Mouse (Mus musculus): ENCODE measurements around the gene Cabin1.

The Cabin1 gene

DNA sequence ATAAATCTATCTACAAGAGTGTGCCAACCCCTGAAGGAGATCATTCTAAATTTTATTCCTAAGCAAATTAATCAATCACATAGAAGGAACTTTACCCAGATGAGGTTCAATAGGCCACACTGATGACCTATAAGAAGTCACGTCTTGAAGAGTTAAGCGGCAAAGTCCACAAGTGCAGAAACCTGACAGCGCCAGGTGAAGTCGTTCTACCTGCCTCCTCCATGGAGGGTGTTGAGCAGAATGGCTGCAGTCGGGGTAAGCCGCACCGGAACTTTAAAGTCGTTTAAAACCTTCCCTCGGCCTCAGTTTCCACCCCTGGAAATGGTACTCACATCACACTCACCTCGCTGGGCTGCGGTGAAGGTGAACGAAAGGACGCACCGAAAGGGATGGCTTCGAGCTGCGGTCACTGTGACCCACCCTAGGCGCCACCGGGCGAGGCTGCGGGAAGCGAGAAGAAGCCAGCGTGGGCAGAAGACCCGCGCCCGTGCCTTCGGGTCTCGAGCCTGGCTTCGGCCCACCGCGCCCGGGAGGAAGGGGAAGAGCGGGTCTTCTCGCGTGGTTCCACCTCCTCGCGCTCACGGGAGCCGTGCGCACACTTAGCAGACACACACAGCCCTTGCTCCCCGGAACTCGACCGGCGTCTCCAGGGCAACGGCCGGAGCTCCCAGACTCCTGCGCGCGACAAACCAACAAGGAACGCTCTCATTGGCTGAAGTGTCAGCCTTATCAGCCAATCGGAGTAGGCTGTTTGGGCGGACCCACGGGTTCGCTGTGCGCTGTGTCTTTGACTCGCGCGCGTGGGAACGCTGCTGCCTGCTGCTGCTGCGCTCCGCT is at the start of gene Cabin1:
TSS of gene Cabin1 (minus strand) at position 660 of the 837 bp plus-strand sequence.
- DNase-seq (ENCODE audit: low spot score in 2 of 2), result peak; percentile 96 to 98

DNA sequence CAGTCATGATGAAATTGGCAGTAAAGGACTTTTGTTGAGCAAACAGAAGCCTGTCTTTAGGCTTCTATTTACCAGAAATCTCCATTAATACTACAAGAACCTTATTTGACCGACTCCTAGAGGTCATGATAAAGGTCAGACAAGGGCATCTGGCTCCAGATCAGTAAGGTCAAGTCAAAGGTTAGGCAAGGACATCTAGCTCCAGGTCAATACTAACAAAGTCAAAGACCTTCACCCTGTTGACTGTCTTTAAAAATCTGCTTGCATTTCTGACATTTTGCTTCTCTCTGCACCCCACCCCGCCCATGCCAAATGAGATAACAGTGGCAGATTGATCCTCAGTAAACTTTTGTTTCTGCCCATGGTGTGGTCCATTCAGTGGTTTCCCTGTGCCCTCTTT is 40.1 kb upstream of the Cabin1 start:
- DNase-seq (ENCODE audit: low spot score in 2 of 2), result no peak

DNA sequence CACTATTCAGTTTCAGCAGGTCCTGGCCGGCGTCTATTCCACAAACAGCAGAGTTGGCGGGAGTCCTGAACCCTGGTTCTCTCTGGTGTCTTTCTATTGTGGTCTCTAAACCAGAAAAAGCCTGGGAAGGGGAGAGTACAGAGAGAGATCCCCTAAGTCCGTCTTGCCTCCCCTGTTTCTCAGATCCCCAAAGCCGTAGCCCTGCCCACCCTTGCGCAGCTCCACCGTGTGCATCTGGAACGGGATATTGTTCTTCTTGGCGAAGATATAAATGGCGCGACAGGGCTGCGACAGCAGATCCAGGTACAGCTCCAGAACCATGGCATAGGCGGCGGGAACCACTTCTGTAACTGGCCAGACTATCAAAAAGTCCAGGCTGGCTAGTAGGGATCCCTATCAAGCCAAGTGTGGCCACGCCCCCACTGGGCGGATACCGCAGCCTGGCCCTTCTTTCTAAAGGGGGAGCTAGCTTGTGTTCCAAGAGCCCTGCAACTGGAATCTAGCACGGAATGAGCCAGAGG is 34.1 kb upstream of the Cabin1 start, which contains the start of gene Gstt1:
TSS of gene Gstt1 (minus strand) at position 409 of the 521 bp plus-strand sequence.
- DNase-seq (ENCODE audit: low spot score in 2 of 2), result no peak

DNA sequence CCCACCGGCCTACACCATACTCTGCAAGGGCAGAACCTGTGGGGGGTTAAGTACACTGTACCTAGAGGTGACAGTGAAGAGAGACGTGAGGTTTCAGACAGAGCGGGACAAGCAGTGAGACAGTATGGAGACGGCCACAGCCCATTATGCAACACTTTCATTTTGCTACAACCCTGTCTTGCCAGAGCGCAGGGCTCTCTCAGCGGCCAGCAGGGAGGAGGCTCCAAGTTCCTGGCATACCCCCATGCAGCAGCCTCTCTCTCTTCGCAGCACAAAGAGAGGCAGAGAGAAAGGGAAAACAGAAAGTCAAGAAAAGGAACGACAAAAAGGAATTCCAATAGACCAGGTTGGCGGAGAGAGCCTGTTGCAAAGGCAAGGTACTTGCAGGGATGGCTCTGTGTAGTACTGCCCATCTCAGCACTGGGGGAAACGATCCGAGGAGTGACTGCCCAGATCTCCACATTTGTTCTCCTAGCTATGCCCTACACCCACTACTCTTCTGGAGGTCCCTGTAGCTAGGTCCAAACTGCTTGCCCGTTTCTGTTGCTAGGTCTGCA is 33.6 kb upstream of the Cabin1 start:
- DNase-seq (ENCODE audit: low spot score in 2 of 2), result no peak

DNA sequence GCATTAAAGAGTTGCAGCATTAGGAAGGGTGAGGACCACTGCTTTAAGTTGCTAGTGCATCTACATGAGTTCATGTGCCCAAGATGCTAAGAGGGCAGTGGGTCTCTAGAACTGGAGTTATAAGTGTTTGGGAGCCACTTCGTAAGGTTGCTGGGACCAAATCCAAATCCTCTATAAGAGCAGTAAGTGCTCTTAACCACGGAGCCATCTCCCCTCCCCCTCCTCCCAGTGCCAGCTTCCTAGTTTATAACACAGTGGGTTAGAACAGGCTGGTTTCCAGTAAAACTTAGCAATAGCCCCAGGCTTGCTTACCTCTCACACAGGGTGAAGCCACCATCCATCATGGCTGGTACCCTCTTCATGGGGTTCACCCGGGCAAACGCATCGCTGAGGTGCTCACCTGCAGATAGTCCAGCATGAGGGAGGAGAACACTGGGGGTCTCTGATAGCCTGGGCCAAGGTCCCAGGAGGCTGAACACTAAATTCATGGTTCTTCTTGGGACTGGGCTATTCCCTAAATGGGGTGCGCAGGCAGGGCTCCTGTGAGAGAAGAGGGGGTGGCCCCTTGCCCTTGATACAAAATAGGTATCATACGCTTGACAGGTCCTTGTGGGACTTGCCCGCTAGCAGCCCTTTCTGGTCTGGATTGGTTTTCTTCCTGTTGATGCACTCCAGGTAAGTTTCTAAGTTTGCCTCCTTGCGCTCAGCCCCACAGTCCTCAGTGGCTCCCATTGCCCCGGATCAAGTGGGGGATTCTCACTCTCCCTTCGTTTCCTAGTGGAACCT is 32.8 kb upstream of the Cabin1 start:
- no peak for DNase-seq (ENCODE audit: low spot score in 2 of 2)

DNA sequence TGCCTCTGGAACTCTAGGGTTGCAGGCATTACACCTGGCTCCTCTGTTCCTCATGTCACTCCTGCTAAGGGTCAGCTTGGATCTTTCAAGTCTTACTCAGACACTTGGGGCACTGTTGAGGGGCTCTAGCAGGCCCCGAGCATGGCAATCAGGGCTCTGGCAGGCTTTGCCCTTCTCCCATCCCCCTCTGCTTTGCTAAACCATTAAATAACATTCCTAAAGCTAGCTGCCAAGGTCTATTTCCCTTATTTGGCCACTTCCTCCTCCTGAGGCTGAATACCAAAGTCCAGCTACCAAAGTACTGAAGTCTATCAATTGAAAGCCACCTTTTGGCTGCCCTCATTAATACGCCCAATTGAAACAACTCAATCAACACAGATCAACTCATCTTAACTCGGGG is 30.7 kb upstream of the Cabin1 start:
- no peak for DNase-seq (ENCODE audit: low spot score in 2 of 2)

DNA sequence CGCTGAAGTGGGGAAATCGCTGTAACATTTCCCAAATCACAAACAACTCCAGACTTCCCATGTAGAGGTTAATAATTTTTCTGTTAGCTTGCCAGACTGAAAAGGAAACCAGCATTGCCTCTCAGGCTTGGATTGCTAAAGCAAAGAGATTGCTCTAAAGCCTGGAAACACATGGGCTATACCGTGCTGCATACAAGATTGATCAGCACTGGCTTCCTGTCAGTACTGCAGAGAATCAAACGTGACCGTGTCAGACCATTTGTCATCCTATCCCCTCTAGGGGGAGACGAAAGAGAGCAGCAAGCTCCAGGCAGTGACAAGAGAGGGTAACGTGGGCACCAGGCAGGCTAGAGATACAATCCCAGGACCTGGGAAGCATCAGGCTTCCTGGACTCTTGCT is 26.6 kb upstream of the Cabin1 start:
- DNase-seq (ENCODE audit: low spot score in 2 of 2), result no peak

DNA sequence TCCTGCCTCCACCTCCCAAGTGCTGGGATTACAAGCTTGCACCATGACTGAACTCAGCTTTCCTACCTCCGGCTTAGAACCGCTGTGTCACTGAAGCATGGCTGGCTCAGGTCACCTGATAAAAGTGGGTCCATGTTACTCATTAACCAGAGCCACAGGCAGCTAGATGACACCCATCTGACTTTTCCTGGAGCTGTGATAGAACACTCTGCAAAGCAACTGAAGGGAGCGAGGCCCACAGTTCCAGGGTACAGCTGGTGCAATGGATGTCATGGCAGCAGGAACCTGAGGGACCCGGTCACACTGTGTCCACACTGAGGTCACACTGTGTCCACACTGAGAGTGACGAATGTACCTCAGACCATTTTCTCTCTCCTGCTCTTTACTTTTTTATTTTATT is 25.7 kb upstream of the Cabin1 start:
- DNase-seq (ENCODE audit: low spot score in 2 of 2), result no peak

DNA sequence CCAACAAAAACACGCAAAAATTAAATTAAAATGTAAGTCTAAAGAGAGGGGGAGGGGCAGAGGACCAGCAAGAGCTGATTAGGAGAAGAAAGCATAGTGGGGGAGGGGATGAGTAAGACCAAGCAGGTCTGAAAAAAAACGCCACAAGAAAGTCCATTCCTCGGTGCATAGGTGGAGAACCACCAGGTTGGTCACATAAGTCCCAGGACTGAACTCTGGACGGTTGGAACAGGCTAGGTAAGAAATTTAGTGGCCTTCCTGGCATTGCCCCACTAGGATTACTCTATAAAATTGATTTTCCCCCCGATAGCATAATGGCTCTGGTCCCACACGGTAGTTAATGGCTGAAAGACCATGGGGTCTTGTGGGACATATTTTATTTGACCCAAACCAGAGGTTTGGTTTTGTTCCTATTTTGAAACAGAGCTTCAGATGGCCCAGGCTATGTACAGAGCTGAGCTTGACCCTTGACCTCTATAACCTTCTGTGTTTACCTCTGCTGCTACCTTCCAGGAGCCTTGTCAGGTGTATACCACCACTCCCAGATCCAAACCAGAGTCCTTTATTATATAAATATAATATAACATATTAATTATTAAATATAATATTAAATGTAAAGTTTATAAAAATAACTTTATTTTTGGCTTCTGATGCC is 25.1 kb upstream of the Cabin1 start:
- no peak for DNase-seq (ENCODE audit: low spot score in 2 of 2)

DNA sequence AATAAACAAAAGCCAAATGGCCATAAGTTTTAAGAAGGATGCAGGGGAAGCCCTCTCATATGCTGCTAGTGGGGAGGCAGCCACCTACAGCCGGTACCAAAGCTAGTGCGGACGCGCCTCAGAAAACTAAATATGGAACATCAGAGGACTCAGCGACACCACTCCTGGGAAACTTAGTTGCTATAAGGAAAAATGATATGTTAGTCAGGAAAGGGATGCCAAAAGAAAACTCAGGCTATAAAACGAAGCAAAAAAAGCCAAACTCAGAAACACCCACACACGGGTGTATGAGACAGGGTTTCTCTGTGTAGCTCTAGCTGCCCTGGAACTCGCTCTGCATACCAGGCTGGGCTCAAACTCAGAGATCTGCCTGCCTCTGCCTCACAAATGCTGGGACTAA is 24.1 kb upstream of the Cabin1 start:
- no peak for DNase-seq (ENCODE audit: low spot score in 2 of 2)

DNA sequence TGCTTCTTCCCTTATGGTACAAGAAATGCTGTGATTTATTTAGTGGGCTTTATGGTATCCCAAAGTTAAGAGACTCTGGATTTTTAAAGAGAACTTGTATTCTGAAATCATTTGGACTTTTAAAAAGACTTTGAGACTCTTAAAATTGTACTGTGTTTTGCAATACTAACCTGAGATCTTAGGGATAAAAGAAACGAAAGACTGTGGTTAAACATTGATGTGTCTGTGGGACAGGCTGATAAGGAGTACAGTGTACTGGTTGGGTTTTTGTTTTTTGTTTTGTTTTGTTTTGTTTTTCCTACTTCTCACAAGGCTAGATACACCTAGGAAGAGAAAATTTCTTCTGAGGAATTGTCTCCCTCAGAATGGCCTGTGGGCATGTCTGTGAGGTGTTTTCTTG is 21.3 kb upstream of the Cabin1 start:
- no peak for DNase-seq (ENCODE audit: low spot score in 2 of 2)

DNA sequence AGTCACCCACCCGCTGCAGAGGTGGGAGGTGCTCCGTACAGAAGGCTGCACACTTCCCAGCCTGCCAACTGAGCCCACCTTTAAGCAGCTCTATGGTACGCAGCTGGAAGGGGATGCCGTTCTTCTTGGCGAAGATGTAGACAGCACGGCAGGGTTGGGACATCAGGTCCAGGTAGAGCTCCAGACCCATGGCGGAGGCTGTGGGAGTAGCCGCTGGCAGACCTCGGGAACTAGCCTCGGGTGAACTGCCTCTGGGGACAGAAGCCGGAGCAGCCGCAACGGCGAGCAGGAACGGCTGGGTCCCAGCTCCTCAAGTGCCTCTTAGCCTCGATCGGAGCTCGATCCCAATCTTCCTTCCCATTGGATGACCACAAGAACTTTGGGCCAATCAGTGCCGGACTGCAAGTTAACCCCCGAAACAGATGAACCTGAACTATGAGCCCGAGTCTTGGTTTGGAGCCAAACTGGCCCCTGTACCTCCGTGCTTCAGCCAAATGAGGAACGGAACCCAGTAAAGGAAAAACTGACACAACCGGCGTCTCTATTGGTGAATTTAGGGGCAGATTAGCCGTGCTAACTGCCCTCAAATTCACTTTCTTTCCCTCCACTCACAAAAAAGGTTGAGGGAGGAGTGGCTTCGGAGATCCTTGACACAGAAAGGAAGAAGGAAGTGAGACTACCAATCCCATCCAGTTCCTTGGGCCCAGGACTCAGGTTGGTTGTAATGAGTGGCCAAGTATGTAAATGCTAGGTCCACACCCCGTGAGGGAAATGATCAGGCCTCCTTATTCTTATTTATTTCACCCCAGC is 16.8 kb upstream of the Cabin1 start, which contains the start of the genes Gm20441 and Gstt3:
TSS of gene Gm20441 (minus strand) at position 186 of the 810 bp plus-strand sequence.
TSS of gene Gstt3 (minus strand) at position 646 of the 810 bp plus-strand sequence.
- DNase-seq (ENCODE audit: low spot score in 2 of 2), result peak in 1 of 2 experiments; percentile 16

DNA sequence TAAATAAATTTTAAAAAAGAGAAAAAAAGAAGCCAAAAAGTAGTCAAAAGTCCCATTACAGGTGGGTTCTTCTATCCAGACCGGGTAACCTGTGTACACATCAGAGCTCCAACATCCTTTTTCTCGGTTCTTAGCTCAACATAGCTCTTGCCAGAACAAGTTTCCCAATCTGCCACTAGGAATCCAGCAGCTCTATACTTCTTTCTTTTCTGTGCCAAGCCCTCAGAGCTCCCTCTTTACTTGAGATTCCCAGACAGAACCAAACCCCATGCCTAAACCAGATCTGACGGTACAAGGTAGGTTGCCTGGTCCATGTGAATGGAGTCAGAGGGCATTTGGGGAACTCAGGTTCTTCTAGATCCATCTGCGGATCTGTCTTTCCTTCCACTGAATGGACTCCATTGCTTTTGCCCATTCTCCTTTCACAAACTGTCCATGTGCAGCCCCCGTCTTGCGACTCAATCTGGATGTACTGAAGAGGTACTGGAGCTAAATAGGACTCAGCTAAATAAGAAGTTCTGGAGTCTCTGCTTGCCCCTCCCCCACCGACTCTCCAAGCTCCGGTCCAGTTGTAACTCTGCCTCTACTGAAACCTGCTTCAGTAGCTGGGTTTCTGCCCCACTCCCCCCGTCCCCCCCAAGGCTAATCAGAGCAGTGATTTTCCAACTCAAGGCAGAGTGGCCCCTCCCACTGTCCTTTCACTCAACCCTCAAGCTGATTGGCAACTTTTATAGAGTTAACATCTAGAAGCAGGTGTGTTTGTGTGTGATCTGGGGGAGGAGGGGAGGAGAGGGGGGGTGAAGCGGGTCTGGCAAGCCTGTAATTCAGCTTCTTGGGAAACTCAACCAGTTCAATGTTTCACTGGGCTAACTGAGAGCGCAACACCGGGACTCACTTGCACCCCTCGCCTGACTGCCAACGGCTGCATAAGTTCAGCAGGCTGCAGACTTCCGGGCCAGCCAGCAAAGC is 15.3 kb upstream of the Cabin1 start:
- no peak for DNase-seq (ENCODE audit: low spot score in 2 of 2)

DNA sequence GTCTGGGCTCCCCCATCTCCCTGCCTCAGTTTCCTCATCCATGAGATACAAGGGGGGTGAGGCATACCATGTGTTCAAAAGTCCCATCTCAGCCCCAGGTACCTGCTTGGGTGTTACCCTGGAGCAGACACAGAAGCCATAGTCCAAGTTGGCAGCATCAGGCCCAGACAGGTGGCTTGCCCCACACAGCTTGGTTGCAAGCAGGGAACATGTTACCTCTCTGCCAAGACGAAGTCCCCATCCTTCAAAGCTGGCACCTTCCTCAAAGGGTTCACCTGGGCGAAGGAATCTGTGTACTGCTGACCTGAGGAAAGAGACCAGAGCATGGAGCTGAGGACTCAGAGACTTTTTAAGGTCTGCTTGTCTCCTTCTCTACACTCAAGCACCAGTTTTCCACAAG is 13.7 kb upstream of the Cabin1 start:
- no peak for DNase-seq (ENCODE audit: low spot score in 2 of 2)

DNA sequence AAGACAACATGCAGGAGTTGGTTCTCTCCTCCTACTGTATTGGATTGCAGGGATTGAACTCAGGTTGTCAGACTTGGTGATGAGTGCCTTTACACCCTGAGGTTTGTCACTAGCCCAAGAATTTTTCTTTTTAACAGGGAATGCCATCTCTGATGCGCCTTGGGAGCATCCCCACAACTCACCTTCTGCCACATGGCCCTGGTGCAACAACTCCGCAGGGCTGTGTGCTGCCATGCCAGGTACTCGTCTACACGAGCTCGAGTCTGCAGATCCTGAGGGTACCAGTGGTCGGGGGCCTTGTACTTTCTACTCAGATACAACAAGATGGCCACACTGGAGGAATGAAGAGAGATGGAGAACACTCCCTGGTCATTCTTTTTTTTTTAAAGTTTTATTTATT is 12.4 kb upstream of the Cabin1 start:
- DNase-seq (ENCODE audit: low spot score in 2 of 2), result no peak

DNA sequence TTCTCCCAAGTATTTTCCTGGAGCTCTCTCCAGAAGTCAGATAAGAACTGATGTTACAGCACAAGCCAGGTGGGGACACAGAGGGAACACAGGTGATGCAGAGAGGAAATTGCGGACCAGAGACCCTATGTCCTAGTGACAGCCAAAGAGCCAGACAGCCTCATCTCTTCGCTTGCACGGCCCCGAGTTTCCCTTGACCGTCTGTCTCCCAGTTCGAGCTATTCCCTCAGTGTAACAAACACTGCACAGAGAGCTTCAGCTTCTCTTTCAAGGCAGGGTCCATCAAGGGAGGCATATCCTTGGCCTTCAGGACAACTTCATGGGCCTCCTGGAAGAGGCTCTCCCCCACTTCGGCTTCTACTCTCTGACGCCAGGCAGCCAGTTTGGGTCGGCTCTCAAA is 10.4 kb upstream of the Cabin1 start:
- DNase-seq (ENCODE audit: low spot score in 2 of 2), result no peak

DNA sequence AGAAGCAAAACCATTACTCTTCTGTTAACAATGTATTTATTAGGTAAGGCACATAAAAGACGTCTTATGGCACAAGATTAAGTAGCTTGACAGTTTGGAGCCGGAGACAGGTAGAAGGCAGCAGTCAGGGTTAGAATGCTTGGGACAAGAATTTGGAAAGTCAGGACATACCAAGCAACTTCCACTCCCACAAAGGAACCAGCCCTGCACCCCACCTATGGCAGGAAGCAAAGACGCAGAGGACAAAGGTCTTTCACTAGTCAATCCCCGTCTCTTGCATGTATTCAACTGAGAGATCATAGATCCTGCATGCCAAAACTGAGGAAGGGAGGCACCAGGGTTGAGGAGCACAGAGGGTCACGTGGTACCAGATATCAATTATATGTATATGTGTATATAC is 10.0 kb upstream of the Cabin1 start:
- no peak for DNase-seq (ENCODE audit: low spot score in 2 of 2)

DNA sequence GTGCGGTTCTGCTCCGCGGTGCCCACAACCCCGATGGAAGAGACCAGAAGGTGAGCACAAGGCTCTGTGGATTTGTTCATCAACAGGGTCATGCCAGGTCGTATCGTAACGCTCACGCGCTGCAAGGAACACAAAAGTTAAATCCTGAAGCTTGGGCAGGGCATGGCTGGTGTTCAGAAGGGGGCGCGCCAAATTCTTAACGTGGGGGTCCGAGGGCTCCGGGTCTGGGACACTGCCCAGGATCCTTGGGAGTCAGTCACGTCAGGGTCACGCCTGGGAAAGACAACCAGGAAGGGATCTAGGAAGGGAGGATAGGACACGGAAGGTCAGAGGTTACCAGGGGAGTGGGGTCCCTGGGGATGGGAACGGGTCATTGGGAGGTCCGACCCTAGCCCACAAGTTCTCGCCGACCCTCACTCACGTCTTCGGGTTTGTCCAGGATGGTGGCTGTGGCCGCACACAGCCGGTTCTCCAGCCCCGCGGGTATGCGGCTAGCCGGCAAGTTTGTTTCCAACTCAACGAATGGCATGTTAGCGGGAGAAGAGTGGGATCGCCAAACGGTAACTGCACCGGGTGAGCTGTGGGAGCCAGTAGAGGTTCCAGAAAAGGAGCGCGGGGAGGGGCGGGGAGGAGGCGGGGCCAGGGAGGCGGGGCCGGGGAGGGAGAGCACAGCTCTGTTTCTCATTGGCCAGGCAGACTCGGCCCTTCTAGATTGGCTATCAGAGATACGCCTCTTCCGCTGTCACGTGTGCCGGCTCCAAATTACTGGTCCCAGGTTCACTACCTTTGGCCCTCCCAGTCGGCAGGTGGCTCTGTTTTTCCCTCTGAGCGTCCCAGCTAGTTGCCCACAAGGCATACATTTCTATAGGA is 8.9 kb upstream of the Cabin1 start, which contains the start of gene Ddt:
TSS of gene Ddt (minus strand) at position 620 of the 870 bp plus-strand sequence.
- peak; percentile 73 to 76 for DNase-seq (ENCODE audit: low spot score in 2 of 2)
